Mouse (Mus musculus): ENCODE measurements at regions not wholly inside any gene's neighbourhood (a gene's known extent, or its start where the extent isn't known, plus 50 kb on each side); places are given as distances from the start of the nearest gene placed in this dataset.
A peak's percentile ranks its signal among the peaks of the same experiment; 100 is the strongest.

DNA sequence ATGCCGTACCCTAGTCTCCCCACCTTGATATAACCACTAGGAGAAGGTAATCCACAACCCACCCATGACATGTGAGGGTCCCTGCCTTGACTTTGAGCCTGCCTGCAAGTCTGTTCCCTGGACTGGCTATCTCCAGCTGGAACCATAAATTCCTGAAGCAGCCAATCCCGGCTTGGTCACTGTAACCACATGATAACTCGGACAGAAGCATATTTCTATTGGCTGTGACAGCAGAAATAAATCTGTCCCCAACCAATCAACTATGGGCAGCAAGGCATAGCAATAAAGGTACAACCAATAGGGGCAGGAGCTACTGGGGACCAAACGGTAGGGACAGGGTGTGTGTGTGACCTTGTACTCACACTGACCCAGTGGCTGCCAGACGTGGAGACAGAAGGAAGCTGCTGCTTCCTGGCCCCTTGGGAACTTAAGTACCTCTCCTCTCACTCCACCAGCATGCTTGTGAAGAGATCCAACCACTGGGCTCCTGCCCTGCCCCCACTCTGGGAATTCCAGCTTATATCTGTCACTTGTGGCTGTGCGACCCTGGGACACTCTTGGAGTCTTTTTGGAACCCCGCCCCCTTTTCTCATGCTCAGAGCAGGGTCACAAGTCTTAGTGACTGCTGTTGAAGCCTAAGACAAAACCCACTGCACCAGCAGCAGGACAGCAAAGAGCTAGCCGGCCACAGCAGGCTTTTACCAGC is 51.8 kb upstream of the Ttc34 start:
- DNase-seq = peak; percentile 80

DNA sequence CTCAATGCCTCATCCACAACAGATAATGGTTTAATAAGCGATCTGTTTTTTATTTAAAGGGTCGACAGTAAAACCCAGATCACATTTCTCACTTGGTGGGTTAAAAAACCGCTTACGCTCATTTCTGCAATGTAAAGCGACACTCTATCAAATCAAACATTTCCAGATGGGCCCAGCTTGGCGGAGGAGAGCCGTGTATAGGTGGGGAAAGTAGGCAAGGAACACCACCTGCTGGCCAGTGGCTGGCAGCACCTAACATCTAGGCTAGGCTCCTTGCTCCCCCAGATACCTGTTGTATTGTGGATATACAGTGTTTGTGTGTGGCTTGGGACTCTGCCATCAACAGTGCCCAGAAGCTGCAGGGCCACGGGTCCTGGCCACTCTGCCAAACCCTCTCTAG is 50.1 kb upstream of the Ttc34 start:
- peak; percentile 52 for DNase-seq

All from kidney, postnatal 10 days (tissue).